Mouse (Mus musculus): Measurements from ENCODE around the gene Il15ra. TPM values are rescaled to one million over a fixed set of nuclear protein-coding genes. Genes with fewer than 3 reads are reported as not detected.

The Il15ra gene
- polyA plus RNA-seq, 1 experiment: not detected

- TF ChIP-seq GATA1 (IDR thresholded peaks at IDR 0.05; ENCODE audit: low read length): no peak
These were observed 57.5 kb downstream of the Il15ra start for GRCm38 (mm10) chr2:11762541-11762940.

- no peak for TF ChIP-seq GATA1 (IDR thresholded peaks at IDR 0.05; ENCODE audit: low read length)
These were observed 60.6 kb downstream of the Il15ra start for GRCm38 (mm10) chr2:11765694-11766093.

GRCm38 (mm10) chr2:11766485-11767160 is 61.5 kb downstream of the Il15ra start:
- no peak for TF ChIP-seq GATA1 (IDR thresholded peaks at IDR 0.05; ENCODE audit: low read length)

GRCm38 (mm10) chr2:11767161-11767545 is 62.1 kb downstream of the Il15ra start:
- no peak for TF ChIP-seq GATA1 (IDR thresholded peaks at IDR 0.05; ENCODE audit: low read length)

GRCm38 (mm10) chr2:11771701-11772100 is 66.6 kb downstream of the Il15ra start:
- no peak for TF ChIP-seq GATA1 (IDR thresholded peaks at IDR 0.05; ENCODE audit: low read length)

- no peak for TF ChIP-seq GATA1 (IDR thresholded peaks at IDR 0.05; ENCODE audit: low read length)
These were observed 67.3 kb downstream of the Il15ra start for GRCm38 (mm10) chr2:11772401-11772800.

GRCm38 (mm10) chr2:11774426-11774825 is 69.3 kb downstream of the Il15ra start:
- no peak for TF ChIP-seq GATA1 (IDR thresholded peaks at IDR 0.05; ENCODE audit: low read length)

- TF ChIP-seq GATA1 (IDR thresholded peaks at IDR 0.05; ENCODE audit: low read length): no peak
These were observed 70.0 kb downstream of the Il15ra start for GRCm38 (mm10) chr2:11775121-11775520.

GRCm38 (mm10) chr2:11776415-11776814 is 71.3 kb downstream of the Il15ra start:
- no peak for TF ChIP-seq GATA1 (IDR thresholded peaks at IDR 0.05; ENCODE audit: low read length)

- no peak for TF ChIP-seq GATA1 (IDR thresholded peaks at IDR 0.05; ENCODE audit: low read length)
These were observed 72.3 kb downstream of the Il15ra start, which contains the start of the genes Fbh1 and Ankrd16 for GRCm38 (mm10) chr2:11777091-11778068. Gene Fbh1, minus strand, starts transcription at chr2:11777582. Gene Ankrd16, plus strand, starts transcription at chr2:11777876.

- TF ChIP-seq GATA1 (IDR thresholded peaks at IDR 0.05; ENCODE audit: low read length): no peak
These were observed 73.2 kb downstream of the Il15ra start for GRCm38 (mm10) chr2:11778087-11778823.

Other genes starting within 250 kb of the Il15ra start
- gene Pfkfb3, start 151.2 kb upstream of the Il15ra start, polyA plus RNA-seq (2012): not detected in 2 replicates
- 77.4 and 133 TPM in 2 replicates for gene Rbm17, start 101.1 kb upstream of the Il15ra start, polyA plus RNA-seq (2012)
- not detected in 2 replicates for gene Gm17490, start 79.0 kb upstream of the Il15ra start, polyA plus RNA-seq (2012)
- not detected in 2 replicates for gene Il2ra, start 62.5 kb upstream of the Il15ra start, polyA plus RNA-seq (2012)
- gene Fbh1, start 72.3 kb downstream of the Il15ra start, polyA plus RNA-seq (2012): 21.1 and 25.8 TPM in 2 replicates
- 8.1 and 10.6 TPM in 2 replicates for gene Ankrd16, start 72.6 kb downstream of the Il15ra start, polyA plus RNA-seq (2012)

Data from G1E-ER4 (cell line).